Mouse (Mus musculus): ENCODE data around the gene Tacc2.

DNA sequence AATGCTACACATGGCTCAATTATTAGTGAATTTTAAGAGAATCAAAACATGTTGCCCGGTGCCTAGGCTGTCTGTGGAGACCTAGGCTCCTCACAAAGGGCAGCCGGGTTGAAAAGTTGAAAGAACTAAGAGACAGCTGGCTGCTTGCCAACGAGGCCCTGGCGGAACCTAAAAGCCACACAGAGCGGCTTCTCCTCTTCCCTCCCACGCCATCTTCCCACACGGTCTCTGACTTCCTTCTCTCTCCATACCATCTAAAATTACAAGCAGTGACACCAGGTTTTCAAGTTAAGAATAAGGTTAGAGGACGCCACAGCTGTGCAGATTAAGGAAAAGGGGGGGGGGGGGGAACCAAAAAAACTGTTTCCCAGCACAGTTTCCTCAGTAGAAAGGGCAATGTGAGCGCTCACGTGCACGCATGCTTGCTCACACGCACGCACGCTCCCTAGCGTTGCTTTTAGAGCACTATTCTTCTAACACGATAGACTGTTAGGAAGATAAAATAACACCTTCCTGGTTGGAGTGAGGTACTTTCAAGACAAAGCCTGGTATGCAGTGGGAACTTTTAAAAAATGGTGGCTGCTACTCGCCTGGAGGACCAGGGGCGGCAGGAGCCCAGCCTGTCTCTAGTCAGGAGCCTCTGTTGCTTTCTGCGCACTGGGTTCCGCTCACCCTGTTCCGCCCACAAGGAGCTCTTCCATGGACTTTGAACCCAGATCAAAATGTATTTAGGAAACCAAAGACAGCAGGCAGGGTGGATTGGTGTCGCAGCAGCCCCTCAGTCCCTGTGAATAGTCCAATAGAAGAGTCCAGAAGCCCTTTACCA, 54.5 kb downstream of the Tacc2 start:
- TF ChIP-seq CTCF (IDR thresholded peaks at IDR 0.05; ENCODE audit: borderline replicate concordance, insufficient read depth, low read depth, low read length) (no peak), POLR2A (IDR thresholded peaks at IDR 0.05; ENCODE audit: borderline replicate concordance, insufficient read depth, low read length) (no peak)
